Mouse (Mus musculus): ENCODE data around the gene Cltc. TPM values are rescaled to one million over a fixed set of nuclear protein-coding genes. Genes with fewer than 3 reads are reported as not detected.

The Cltc gene
- polyA plus RNA-seq, 1 experiment from 2014 or later = 146 TPM

DNA sequence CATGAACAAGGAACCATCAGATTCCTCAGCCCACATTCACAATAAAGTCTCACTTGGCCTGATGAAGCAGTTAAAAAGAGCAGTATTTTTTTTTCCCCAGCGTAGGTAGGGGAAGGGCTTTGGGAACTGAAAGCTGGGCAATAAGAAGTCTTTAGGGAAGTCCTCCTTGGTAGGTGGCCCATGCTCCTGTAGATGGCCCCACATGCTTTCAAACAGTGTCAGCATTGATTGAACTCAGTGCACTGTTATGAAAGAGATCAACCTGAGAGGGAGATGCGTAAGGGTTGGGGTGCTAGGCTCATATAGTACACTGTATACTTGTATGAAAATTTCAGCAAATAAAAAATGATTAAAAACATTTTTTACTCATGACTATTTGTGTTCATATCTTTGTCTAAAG, 65.4 kb downstream of the Cltc start:
- Histone ChIP-seq H3K4me2 (no peak overlapping the region), H3K9ac (no peak overlapping the region), H3K4me3 (no peak overlapping the region), H3K27ac (no peak overlapping the region), H3K4me1 (replicated peaks) (peaks cover 1% of the 10 kb centered on the region), H3K36me3 (peaks cover 66% of the 10 kb centered on the region), H3K27me3 (no peaks in the 10 kb centered on the region), H3K9me3 (no peaks in the 10 kb centered on the region)
- ATAC-seq (ENCODE audit: low FRiP score) = no peak
- 94% methylated on average over 2 of the region's 2 CpGs for WGBS

DNA sequence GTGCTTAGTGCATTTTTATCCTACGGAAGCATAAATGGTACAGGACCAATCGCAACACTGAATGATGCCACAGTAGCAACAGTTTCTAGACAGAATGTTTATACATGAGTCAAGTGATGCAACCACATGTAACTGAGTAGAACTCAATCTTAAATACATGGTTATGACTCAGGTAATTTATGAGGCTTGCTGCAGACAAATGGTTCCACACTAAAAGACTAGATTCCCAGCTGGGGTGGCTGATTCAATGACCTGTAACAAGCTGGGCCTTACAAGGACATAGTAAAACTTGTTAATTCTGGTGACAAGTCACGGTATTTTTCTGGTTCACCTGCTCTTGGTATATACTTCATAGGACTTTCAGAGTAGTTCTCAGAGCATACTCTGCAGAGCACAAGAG, 65.9 kb downstream of the Cltc start:
- peaks cover 62% of the 10 kb centered on the region for H3K36me3 ChIP-seq
- H3K9me3 ChIP-seq = no peaks in the 10 kb centered on the region
- no peak overlapping the region for H3K27ac ChIP-seq
- no peaks in the 10 kb centered on the region for H3K27me3 ChIP-seq
- H3K4me3 ChIP-seq = no peak overlapping the region
- WGBS = 98% methylated on average over 3 of the region's 3 CpGs
- peaks cover 4% of the 10 kb centered on the region for H3K4me1 ChIP-seq (replicated peaks)
- no peak overlapping the region for H3K9ac ChIP-seq
- no peak for ATAC-seq (ENCODE audit: low FRiP score)
- no peak overlapping the region for H3K4me2 ChIP-seq

DNA sequence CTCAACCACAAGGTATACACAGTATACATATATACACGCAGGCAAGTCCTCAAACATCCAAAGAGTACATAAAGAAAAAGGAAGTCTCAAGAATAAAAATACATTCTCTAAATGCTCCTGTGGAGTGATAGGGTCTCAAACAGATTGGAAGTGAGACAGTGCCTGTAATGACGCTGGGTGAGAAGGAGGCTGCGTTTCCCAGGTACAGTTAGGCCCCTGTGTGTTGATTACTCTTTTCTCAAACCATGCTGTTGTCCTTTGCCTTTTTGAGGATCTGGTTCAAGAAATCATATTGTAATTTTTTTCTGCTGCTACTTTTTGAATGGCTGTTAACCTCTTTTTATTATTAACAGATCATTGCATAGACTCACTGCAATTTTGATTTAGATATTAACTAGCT, 67.0 kb downstream of the Cltc start:
- Histone ChIP-seq H3K9me3 (no peaks in the 10 kb centered on the region), H3K9ac (no peak overlapping the region), H3K4me3 (no peak overlapping the region), H3K27ac (no peak overlapping the region), H3K27me3 (no peaks in the 10 kb centered on the region), H3K36me3 (peaks cover 57% of the 10 kb centered on the region), H3K4me2 (no peak overlapping the region), H3K4me1 (replicated peaks) (peaks cover 10% of the 10 kb centered on the region)
- 96% methylated on average over 3 of the region's 3 CpGs for WGBS
- no peak for ATAC-seq (ENCODE audit: low FRiP score)

DNA sequence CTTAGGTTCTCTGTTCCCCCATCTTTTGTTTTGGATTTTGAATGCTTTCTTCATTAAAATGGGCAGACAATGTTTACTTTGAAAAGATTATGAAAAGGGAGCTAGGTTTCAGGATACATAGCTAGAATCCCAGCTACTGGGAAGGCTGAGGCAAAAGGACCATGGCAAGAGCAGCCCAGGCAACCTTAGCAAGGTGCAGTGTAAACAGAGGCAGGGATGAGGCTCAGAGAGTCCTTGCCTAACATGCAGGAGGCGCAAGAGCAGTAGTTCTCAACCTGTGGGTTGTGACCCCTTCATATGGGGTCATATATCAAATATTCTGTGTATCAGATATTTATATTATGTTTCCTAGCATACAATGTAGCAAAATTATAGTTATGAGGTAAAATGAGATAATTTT, 72.0 kb downstream of the Cltc start:
- H3K4me1 ChIP-seq (replicated peaks) = peaks cover 39% of the 10 kb centered on the region
- H3K4me3 ChIP-seq = no peak overlapping the region
- 88% methylated on average over 1 of the region's 1 CpGs for WGBS
- 0 out of 2 replicates have a peak overlapping the region, but pooled peaks have one; percentile 6 for H3K9ac ChIP-seq
- no peaks in the 10 kb centered on the region for H3K9me3 ChIP-seq
- H3K36me3 ChIP-seq = peaks cover 19% of the 10 kb centered on the region
- peak overlapping the region; percentile 71 for H3K4me2 ChIP-seq
- no peaks in the 10 kb centered on the region for H3K27me3 ChIP-seq
- no peak overlapping the region for H3K27ac ChIP-seq
- no peak for ATAC-seq (ENCODE audit: low FRiP score)

DNA sequence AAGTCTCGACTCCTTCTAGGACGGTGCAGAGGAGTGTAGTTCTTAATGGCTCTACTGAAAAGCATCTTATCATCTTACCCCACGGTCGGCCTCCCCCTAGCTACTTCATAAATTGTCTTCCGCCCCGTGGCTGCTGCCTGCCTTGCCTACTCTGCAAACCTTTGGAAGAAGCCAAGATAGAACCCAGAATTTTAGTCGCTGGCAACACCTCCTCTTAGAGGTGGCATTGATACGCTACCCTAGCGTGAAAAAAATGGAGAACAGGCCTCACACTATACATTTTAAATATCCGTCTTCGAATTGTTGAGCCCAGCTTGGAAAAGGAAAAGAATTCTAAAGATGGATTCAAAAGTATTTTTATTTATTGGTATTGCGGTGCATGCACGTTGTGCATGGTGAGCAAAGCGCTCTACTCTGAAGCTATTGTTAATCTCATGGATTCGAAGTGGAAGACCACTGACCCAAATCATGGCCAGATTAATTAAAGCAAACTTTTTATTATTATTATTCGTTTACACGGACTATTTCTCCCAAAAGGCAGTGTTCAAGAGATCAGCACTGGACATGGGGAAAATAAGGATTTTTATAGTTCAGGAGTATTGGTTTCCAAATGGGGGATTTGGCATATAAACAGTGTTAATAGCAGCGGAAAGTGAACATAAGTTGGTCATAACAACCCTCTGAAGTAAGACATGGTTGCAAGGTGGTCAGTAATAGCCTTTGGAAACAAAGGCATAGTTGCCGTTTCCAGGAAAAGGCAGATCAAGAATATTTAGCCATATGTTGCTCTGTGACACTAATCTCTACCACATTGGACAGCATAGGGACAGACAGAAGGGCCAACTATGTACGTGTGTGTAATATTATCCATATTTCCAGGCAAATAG, 73.0 kb downstream of the Cltc start:
- Histone ChIP-seq H3K9me3 (no peaks in the 10 kb centered on the region), H3K4me1 (replicated peaks) (peaks cover 39% of the 10 kb centered on the region), H3K36me3 (peaks cover 9% of the 10 kb centered on the region), H3K27ac (peak overlapping the region; percentile 93), H3K4me2 (peak overlapping the region; percentile 71), H3K27me3 (no peaks in the 10 kb centered on the region), H3K4me3 (peak overlapping the region; percentile 86), H3K9ac (peak overlapping the region; percentile 92)
- 10% methylated on average over 20 of the region's 20 CpGs for WGBS
- ATAC-seq (ENCODE audit: low FRiP score) = no peak; the same call in 1 of the 2 replicates

DNA sequence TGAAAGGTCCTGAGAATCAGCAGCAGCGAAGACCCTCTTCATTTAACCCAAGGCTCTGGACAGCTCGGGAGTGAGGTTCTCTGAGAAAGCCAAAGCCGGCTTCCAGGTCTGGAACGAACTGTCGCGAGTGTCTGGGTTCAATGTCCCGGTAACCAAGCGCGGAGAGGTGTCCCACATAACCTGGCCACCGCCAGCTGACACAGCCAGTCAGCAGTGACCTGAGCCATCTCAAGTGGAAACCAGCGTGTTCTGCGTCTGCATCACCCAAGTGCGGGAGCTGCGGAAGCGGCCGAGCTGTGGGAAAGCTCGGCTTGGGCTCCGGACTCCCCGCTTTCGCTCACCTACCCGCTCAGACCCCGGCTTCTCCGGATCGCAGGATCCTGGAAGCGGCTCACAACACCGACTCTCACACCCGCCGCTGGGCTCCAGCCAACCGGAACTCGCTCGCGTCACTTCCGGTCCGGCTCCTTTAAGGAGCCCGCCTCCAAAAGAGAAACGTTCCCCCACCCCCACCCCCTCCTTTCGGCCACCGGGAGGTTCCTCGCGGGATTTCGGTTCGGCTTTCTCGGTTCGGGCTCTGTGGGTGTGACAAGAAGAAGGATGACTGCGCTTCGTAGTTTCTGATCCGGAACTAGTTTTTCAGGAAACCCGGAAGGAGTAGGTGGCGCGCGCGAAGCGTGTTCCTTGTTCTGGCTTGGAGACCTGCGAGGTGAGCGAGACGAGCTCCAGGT, 73.8 kb downstream of the Cltc start, which contains the start of the genes Vmp1 and Ptrh2:
Vmp1 (minus strand) TSS at position 442 of the 731 bp plus-strand sequence.
Ptrh2 (plus strand) TSS at position 591 of the 731 bp plus-strand sequence.
- Histone ChIP-seq H3K4me3 (peak within 1 kb of the TSS; percentile 86), H3K9ac (peak within 1 kb of the TSS; percentile 92), H3K27me3 (no peaks in the 10 kb centered on the region), H3K4me2 (peak within 1 kb of the TSS; percentile 85), H3K9me3 (no peaks in the 10 kb centered on the region), H3K27ac (peak within 1 kb of the TSS; percentile 93), H3K4me1 (replicated peaks) (peaks cover 39% of the 10 kb centered on the region), H3K36me3 (peaks cover 6% of the 10 kb centered on the region; the same call in 1 of the 2 replicates)
- peak; percentile 97 for ATAC-seq (ENCODE audit: low FRiP score)
- WGBS = under 1% methylated on average over 56 of the region's 56 CpGs

DNA sequence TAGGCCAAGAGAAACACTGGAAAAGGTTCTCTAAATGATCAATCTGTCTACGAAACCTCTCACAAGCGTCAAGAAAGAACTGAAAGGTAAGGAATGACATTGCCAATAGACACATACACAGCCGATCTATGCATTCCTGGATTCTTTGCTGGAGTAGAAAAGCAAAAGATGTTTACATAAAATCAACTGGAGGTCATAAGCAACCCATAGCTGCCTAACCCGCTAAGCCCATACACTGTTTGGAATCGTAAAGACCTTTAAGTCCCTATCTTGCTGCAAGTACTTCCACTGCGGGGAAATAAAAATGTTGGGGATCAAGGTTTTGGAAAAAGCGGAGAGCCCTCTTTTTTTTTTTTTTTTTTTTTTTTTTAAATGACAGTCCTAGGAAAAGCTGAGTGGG, 74.5 kb downstream of the Cltc start:
- WGBS = 39% methylated on average over 7 of the region's 7 CpGs

DNA sequence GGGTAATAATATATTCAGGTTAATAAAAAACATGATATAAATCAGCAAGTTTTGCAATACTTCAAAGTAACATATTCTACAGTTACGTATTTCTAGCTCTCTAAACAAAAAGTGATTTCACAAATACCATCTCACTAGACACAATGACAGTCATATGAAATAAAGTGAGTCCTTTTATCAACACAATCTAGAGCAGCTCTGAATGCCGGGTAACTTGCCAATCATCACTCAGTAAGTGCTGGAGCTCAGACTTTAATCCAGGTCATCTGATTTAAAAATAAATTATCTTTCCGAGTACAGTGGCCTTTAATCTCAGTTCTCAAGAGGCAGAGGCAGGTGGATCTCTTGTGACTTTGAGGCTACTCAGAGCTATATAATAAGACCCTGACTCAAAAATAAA, 75.9 kb downstream of the Cltc start:
- WGBS = 95% methylated on average over 3 of the region's 3 CpGs
- no peaks in the 10 kb centered on the region for H3K27me3 ChIP-seq
- H3K9me3 ChIP-seq = no peaks in the 10 kb centered on the region
- no peak overlapping the region for H3K4me2 ChIP-seq
- H3K4me3 ChIP-seq = no peak overlapping the region
- ATAC-seq (ENCODE audit: low FRiP score) = no peak
- H3K9ac ChIP-seq = no peak overlapping the region
- H3K4me1 ChIP-seq (replicated peaks) = peaks cover 35% of the 10 kb centered on the region
- no peaks in the 10 kb centered on the region for H3K36me3 ChIP-seq
- no peak overlapping the region for H3K27ac ChIP-seq

More for the DNA sequence above, 74.5 kb downstream of the Cltc start:
- Histone ChIP-seq H3K9ac (peak overlapping the region; percentile 92), H3K4me1 (replicated peaks) (peaks cover 39% of the 10 kb centered on the region), H3K36me3 (peaks cover 6% of the 10 kb centered on the region; the same call in 1 of the 2 replicates), H3K27ac (peak overlapping the region; percentile 93; the same call in 1 of the 2 replicates), H3K4me2 (peak overlapping the region; percentile 85), H3K9me3 (no peaks in the 10 kb centered on the region), H3K4me3 (peak overlapping the region; percentile 86), H3K27me3 (no peaks in the 10 kb centered on the region)
- ATAC-seq (ENCODE audit: low FRiP score) = no peak

DNA sequence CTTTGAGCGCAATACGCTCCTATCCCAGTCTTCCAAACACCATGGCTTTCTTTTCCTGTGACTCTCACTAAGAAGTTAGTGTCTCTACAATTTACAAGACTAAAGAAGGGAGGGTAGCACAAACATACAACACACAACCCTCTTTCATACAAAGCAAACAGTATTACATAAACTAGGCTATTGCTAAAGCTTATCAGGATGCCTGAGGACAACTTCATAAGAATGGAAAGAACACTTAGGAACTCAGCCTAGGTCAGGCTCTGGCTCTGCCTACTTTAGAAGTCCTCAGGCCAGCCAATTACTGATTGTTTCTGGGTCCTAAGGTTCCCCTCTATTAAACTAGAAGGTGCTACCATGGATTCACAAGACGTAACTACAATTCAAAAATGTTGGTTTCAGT, 76.6 kb downstream of the Cltc start:
- Histone ChIP-seq H3K4me3 (no peak overlapping the region), H3K36me3 (no peaks in the 10 kb centered on the region), H3K4me2 (no peak overlapping the region), H3K27ac (no peak overlapping the region), H3K9ac (no peak overlapping the region), H3K9me3 (no peaks in the 10 kb centered on the region), H3K27me3 (no peaks in the 10 kb centered on the region), H3K4me1 (replicated peaks) (peaks cover 32% of the 10 kb centered on the region)
- WGBS = 99% methylated on average over 3 of the region's 3 CpGs
- no peak for ATAC-seq (ENCODE audit: low FRiP score)

DNA sequence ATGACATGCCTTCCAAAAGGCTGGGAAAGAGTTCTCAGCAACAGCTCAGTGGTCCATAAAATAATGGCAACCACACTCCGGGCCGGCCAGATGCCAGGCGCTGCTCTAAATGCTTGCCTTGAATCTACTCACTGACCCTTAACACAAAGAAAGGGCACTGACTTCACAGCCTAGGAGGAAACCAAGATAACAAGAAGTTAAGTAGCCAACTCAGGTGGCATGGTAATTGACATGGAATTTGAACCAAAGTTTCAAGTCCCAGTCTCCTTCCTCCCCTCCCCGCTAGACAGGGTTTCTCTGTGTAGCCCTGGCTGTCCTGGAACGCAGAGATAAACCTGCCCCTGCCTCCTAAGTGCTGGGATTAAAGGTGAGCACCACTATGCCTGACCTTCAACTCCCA, 78.4 kb downstream of the Cltc start:
- ATAC-seq (ENCODE audit: low FRiP score) = no peak
- no peaks in the 10 kb centered on the region for H3K27me3 ChIP-seq
- H3K4me2 ChIP-seq = no peak overlapping the region
- no peak overlapping the region for H3K4me3 ChIP-seq
- H3K36me3 ChIP-seq = no peaks in the 10 kb centered on the region
- no peak overlapping the region for H3K27ac ChIP-seq
- H3K9ac ChIP-seq = no peak overlapping the region
- 49% methylated on average over 5 of the region's 5 CpGs for WGBS
- peaks cover 18% of the 10 kb centered on the region for H3K4me1 ChIP-seq (replicated peaks)
- H3K9me3 ChIP-seq = no peaks in the 10 kb centered on the region

DNA sequence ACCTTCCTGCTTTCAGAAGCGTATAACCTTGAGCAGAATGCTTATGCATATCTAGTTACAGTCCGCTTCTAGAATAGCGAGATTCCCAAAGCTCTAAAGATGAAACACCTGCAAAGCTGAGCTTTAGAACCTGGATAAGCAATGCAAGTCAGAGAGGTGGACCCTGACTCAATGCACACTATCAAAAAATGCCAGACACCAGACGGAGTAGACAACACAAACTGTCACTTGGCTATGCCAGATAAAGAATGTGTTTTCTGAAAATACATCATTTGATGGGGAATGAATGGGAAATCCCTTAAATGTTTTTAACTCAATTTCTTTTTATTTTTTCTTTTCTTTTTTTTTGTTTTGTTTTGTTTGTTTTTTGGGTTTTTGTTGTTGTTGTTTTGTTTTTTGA, 81.8 kb downstream of the Cltc start:
- no peak overlapping the region for H3K4me3 ChIP-seq
- WGBS = 94% methylated on average over 4 of the region's 4 CpGs
- H3K27ac ChIP-seq = no peak overlapping the region
- H3K36me3 ChIP-seq = no peaks in the 10 kb centered on the region
- H3K4me1 ChIP-seq (replicated peaks) = no peaks in the 10 kb centered on the region; the same call in 1 of the 2 replicates
- H3K4me2 ChIP-seq = no peak overlapping the region
- H3K27me3 ChIP-seq = no peaks in the 10 kb centered on the region
- ATAC-seq (ENCODE audit: low FRiP score) = no peak
- no peaks in the 10 kb centered on the region for H3K9me3 ChIP-seq
- H3K9ac ChIP-seq = no peak overlapping the region

DNA sequence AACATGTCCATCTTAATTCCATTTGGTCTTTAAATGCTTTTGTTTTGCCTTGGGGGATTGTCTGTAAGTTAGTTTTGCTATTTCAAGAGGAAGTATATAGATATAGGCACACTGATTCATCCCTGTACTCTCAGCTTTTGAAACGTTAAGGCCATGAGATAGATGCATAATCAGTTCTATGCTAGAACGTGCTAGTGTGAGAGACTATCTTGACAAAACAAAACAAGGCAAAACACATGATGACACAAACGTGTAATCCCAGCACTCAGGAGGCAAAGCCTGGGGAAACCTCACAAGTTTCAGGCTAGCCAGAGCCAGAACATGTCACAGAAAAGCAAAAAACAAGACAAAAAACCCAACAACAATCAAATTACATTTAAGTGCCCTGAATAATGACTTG, 84.6 kb downstream of the Cltc start:
- H3K4me1 ChIP-seq (replicated peaks) = no peaks in the 10 kb centered on the region
- H3K27me3 ChIP-seq = no peaks in the 10 kb centered on the region
- no peak overlapping the region for H3K4me3 ChIP-seq
- H3K9ac ChIP-seq = no peak overlapping the region
- H3K4me2 ChIP-seq = no peak overlapping the region
- WGBS = 88% methylated on average over 3 of the region's 3 CpGs
- no peaks in the 10 kb centered on the region for H3K9me3 ChIP-seq
- no peak for ATAC-seq (ENCODE audit: low FRiP score)
- no peak overlapping the region for H3K27ac ChIP-seq
- no peaks in the 10 kb centered on the region for H3K36me3 ChIP-seq
